Mouse (Mus musculus) forebrain, embryonic 12.5 days (tissue): ENCODE results near the gene Ncoa4. TPM values are rescaled to one million over a fixed set of nuclear protein-coding genes. Genes with fewer than 3 reads are reported as not detected.

Experiments used
- ATAC-seq: fragments of 200-750 bp; cut with Nextera tagmentation; 2 replicates; pipeline ENCODE4 v1.8.0; 2017; ENCODE audit warnings: moderate TSS enrichment; ENCODE audit not compliant: low FRiP score
- H3K27ac ChIP-seq: fragments of 300-500 bp; sonication (generic); 2 replicates; pipeline ENCODE4 v1.5.1; 2016; ENCODE audit warnings: mild to moderate bottlenecking
- H3K27me3 ChIP-seq: fragments of 300-500 bp; sonication (generic); 2 replicates; pipeline ENCODE4 v1.6.1; 2016; ENCODE audit warnings: mild to moderate bottlenecking
- H3K36me3 ChIP-seq: fragments of 300-500 bp; sonication (generic); replicated peaks from 2 replicates; pipeline ENCODE4 v1.6.1; 2016; ENCODE audit warnings: mild to moderate bottlenecking
- H3K4me1 ChIP-seq: fragments of 300-500 bp; sonication (generic); 2 replicates; pipeline ENCODE4 v1.6.1; 2016
- H3K4me2 ChIP-seq: fragments of 300-500 bp; sonication (generic); 2 replicates; pipeline ENCODE4 v1.6.1; 2016; ENCODE audit warnings: mild to moderate bottlenecking, moderate library complexity
- H3K4me3 ChIP-seq: fragments of 300-500 bp; sonication (generic); replicated peaks from 2 replicates; pipeline ENCODE4 v1.5.1; 2016; ENCODE audit warnings: mild to moderate bottlenecking
- H3K9ac ChIP-seq: fragments of 300-500 bp; sonication (generic); 2 replicates; pipeline ENCODE4 v1.6.1; 2016; ENCODE audit warnings: mild to moderate bottlenecking
- H3K9me3 ChIP-seq: fragments of 300-500 bp; sonication (generic); 2 replicates; pipeline ENCODE4 v1.6.1; 2016
- WGBS: fragments of 180-500 bp; shearing (Covaris S2); methylation state at CpG from one replicate; pipeline ENCODE4 v1.1.7; 2016; 5-methylcytosine and 5-hydroxymethylcytosine counted together
- polyA plus RNA-seq: library from polyadenylated mRNA; unstranded; fragments of >200 nt; fragmentation: Nextera tagmentation; extraction: Ambion mirVana; gene quantifications from 2 replicates; pipeline ENCODE4 v1.2.1, GENCODE M21; 2016

Gene Ncoa4
- polyA plus RNA-seq, 1 experiment from 2014 or later = 91.9 TPM

GRCm38 (mm10) chr14:32144734-32145133 lies 14.9 kb upstream of the Ncoa4 start:
- Histone ChIP-seq H3K27me3 (no peaks in the 10 kb centered on the region), H3K9me3 (peaks cover 16% of the 10 kb centered on the region), H3K4me2 (no peak overlapping the region), H3K4me3 (no peak overlapping the region), H3K9ac (no peak overlapping the region), H3K36me3 (no peaks in the 10 kb centered on the region), H3K4me1 (no peaks in the 10 kb centered on the region), H3K27ac (no peak overlapping the region)
- ATAC-seq = no peak

- no peak for ATAC-seq
- WGBS = 80% methylated on average over 4 of the region's 4 CpGs
Measured at GRCm38 (mm10) chr14:32145401-32145800, 14.3 kb upstream of the Ncoa4 start.

GRCm38 (mm10) chr14:32145809-32146511 lies 13.7 kb upstream of the Ncoa4 start:
- Histone ChIP-seq H3K9ac (no peak overlapping the region), H3K27ac (no peak overlapping the region), H3K27me3 (no peaks in the 10 kb centered on the region), H3K4me1 (no peaks in the 10 kb centered on the region), H3K4me3 (no peak overlapping the region), H3K36me3 (no peaks in the 10 kb centered on the region), H3K4me2 (no peak overlapping the region), H3K9me3 (peaks cover 16% of the 10 kb centered on the region)
- no peak for ATAC-seq
- WGBS = 90% methylated on average over 7 of the region's 7 CpGs

More at GRCm38 (mm10) chr14:32145401-32145800, 14.3 kb upstream of the Ncoa4 start:
- Histone ChIP-seq H3K36me3 (no peaks in the 10 kb centered on the region), H3K9ac (no peak overlapping the region), H3K4me1 (no peaks in the 10 kb centered on the region), H3K27me3 (no peaks in the 10 kb centered on the region), H3K27ac (no peak overlapping the region), H3K4me2 (no peak overlapping the region), H3K9me3 (peaks cover 16% of the 10 kb centered on the region), H3K4me3 (no peak overlapping the region)

GRCm38 (mm10) chr14:32146578-32146977 lies 13.1 kb upstream of the Ncoa4 start:
- WGBS = 69% methylated on average over 2 of the region's 2 CpGs
- ATAC-seq = no peak

GRCm38 (mm10) chr14:32150872-32151271 lies 8.8 kb upstream of the Ncoa4 start:
- Histone ChIP-seq H3K4me2 (no peak overlapping the region), H3K9ac (no peak overlapping the region), H3K4me3 (no peak overlapping the region), H3K27ac (no peak overlapping the region), H3K36me3 (no peaks in the 10 kb centered on the region), H3K4me1 (no peaks in the 10 kb centered on the region), H3K9me3 (peaks cover 16% of the 10 kb centered on the region), H3K27me3 (no peaks in the 10 kb centered on the region)
- ATAC-seq = no peak
- 95% methylated on average over 2 of the region's 2 CpGs for WGBS

More at GRCm38 (mm10) chr14:32146578-32146977, 13.1 kb upstream of the Ncoa4 start:
- Histone ChIP-seq H3K4me2 (no peak overlapping the region), H3K27ac (no peak overlapping the region), H3K9me3 (peaks cover 16% of the 10 kb centered on the region), H3K36me3 (no peaks in the 10 kb centered on the region), H3K9ac (no peak overlapping the region), H3K4me3 (no peak overlapping the region), H3K27me3 (no peaks in the 10 kb centered on the region), H3K4me1 (no peaks in the 10 kb centered on the region)

GRCm38 (mm10) chr14:32152243-32152965 lies 7.3 kb upstream of the Ncoa4 start:
- no peak for ATAC-seq
- Histone ChIP-seq H3K9me3 (peaks cover 8% of the 10 kb centered on the region), H3K9ac (no peak overlapping the region), H3K27me3 (no peaks in the 10 kb centered on the region), H3K4me2 (no peak overlapping the region), H3K27ac (no peak overlapping the region), H3K36me3 (no peaks in the 10 kb centered on the region), H3K4me3 (no peak overlapping the region), H3K4me1 (no peaks in the 10 kb centered on the region)
- 93% methylated on average over 18 of the region's 18 CpGs for WGBS

- no peak overlapping the region for H3K9ac ChIP-seq
- ATAC-seq = no peak
- H3K36me3 ChIP-seq = no peaks in the 10 kb centered on the region
- no peaks in the 10 kb centered on the region for H3K27me3 ChIP-seq
- 94% methylated on average over 2 of the region's 2 CpGs for WGBS
- H3K4me3 ChIP-seq = no peak overlapping the region
- H3K9me3 ChIP-seq = peaks cover 3% of the 10 kb centered on the region; the same call in 1 of the 2 replicates
- H3K4me2 ChIP-seq = no peak overlapping the region
- no peak overlapping the region for H3K27ac ChIP-seq
- H3K4me1 ChIP-seq = no peaks in the 10 kb centered on the region
Measured at GRCm38 (mm10) chr14:32153156-32153555, 6.5 kb upstream of the Ncoa4 start.

GRCm38 (mm10) chr14:32154758-32155157 lies 4.9 kb upstream of the Ncoa4 start:
- H3K27me3 ChIP-seq = no peaks in the 10 kb centered on the region
- H3K4me2 ChIP-seq = no peak overlapping the region
- no peak overlapping the region for H3K9ac ChIP-seq
- H3K36me3 ChIP-seq = no peaks in the 10 kb centered on the region
- 92% methylated on average over 6 of the region's 6 CpGs for WGBS
- no peaks in the 10 kb centered on the region for H3K9me3 ChIP-seq
- no peak overlapping the region for H3K27ac ChIP-seq
- no peak for ATAC-seq
- no peak overlapping the region for H3K4me3 ChIP-seq
- H3K4me1 ChIP-seq = peaks cover 7% of the 10 kb centered on the region

GRCm38 (mm10) chr14:32159150-32159670 lies 455 bp upstream of the Ncoa4 start:
- Histone ChIP-seq H3K4me1 (peaks cover 21% of the 10 kb centered on the region), H3K9me3 (no peaks in the 10 kb centered on the region), H3K4me3 (peak overlapping the region; percentile 87), H3K27ac (peak overlapping the region; percentile 46; the same call in 1 of the 2 replicates), H3K4me2 (peak overlapping the region; percentile 91), H3K9ac (peak overlapping the region; percentile 95), H3K27me3 (no peaks in the 10 kb centered on the region), H3K36me3 (no peaks in the 10 kb centered on the region)
- 34% methylated on average over 4 of the region's 4 CpGs for WGBS
- ATAC-seq = peak; percentile 45; the same call in 1 of the 2 replicates

GRCm38 (mm10) chr14:32160563-32160962 lies 898 bp downstream of the Ncoa4 start:
- Histone ChIP-seq H3K27ac (no peak overlapping the region), H3K4me3 (peak overlapping the region; percentile 87), H3K27me3 (no peaks in the 10 kb centered on the region), H3K9me3 (no peaks in the 10 kb centered on the region), H3K9ac (peak overlapping the region; percentile 95), H3K4me2 (peak overlapping the region; percentile 91), H3K36me3 (no peaks in the 10 kb centered on the region), H3K4me1 (peaks cover 27% of the 10 kb centered on the region)
- no peak for ATAC-seq
- WGBS = 42% methylated on average over 7 of the region's 7 CpGs

- H3K4me3 ChIP-seq = peak overlapping the region; percentile 87; the same call in 1 of the 2 replicates
- peaks cover 30% of the 10 kb centered on the region for H3K4me1 ChIP-seq
- H3K27me3 ChIP-seq = no peaks in the 10 kb centered on the region
- no peak overlapping the region for H3K27ac ChIP-seq
- no peaks in the 10 kb centered on the region for H3K36me3 ChIP-seq
- no peak for ATAC-seq
- 91% methylated on average over 12 of the region's 12 CpGs for WGBS
- H3K9me3 ChIP-seq = no peaks in the 10 kb centered on the region
- H3K9ac ChIP-seq = peak overlapping the region; percentile 95; the same call in 1 of the 2 replicates
- H3K4me2 ChIP-seq = peak overlapping the region; percentile 91
Measured at GRCm38 (mm10) chr14:32161090-32161885, 1.6 kb downstream of the Ncoa4 start.

GRCm38 (mm10) chr14:32162231-32162630 lies 2.6 kb downstream of the Ncoa4 start:
- H3K4me1 ChIP-seq = peaks cover 30% of the 10 kb centered on the region
- no peaks in the 10 kb centered on the region for H3K27me3 ChIP-seq
- no peak overlapping the region for H3K4me3 ChIP-seq
- ATAC-seq = no peak
- H3K9me3 ChIP-seq = no peaks in the 10 kb centered on the region
- 97% methylated on average over 5 of the region's 5 CpGs for WGBS
- H3K27ac ChIP-seq = no peak overlapping the region
- H3K4me2 ChIP-seq = no peak overlapping the region
- H3K9ac ChIP-seq = no peak overlapping the region
- no peaks in the 10 kb centered on the region for H3K36me3 ChIP-seq
